Mouse (Mus musculus): Measurements from ENCODE around the gene Adtrp.

The Adtrp gene

DNA sequence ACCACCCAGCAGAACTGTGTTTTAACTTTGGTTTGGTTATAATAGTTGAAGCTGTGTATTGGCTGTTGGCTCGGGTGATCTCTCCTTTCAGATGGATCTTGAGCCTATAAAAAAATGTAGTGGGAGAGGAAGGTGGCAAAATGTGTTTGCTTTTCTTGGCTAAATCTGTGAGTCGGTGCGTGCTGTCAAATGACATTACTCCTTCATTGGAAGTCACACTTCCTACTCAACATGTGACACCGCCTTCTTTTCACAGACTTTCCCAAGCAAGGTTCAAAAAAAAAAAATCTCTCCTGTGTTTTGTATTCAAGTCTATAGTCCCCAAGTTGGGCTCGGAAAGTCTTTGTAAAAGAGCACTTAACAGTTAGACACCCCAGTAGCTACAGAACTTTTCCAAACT is 19.9 kb downstream of the Adtrp start:
- DNase-seq = no peak

DNA sequence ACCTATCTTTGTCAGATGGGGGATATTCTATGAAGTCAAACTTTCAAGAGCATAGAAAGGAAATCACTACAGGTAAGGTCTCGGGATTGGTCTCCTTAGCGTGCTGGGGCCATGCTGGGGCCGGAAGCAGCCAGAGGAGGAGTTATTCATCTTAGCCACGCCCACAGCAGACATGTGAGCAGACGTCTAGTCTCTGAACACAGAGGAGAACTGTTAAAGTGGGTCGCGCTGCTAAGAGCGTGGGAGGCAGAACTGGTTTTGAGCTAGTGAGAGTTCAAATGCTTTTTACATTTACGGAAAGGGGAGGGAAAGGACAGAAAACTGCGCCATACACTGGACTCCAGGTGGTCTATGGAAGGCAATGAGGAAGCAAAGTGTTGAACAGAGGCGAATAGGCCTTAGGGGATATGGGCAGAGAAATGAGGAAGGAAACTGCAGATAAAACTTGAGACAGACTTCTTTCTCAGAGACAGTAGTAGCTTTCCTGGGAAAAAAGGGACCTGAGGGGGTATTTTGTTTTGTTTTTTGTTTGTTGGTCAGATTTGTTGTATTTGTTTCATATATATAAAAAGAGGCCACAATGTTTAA is 22.0 kb downstream of the Adtrp start:
- no peak for DNase-seq

DNA sequence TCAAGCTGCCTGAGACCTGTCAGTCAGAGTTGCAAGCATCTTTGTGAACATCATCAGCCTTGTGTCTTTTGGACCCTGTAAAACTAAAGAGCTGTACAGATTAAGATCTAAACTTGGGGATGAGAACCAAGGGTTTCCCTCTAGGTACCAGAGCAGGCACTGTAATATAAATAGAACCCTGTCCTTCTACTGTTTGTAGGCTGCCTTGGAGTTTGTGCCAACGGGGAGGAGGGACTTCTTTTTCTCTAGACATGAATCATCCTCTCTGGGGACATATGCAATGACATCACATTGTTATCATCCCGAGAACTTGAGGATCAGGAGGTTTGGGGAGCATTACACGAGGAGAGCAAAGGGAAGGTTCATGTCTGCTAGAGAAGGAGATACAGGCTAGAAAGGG is 24.4 kb downstream of the Adtrp start:
- no peak for DNase-seq

DNA sequence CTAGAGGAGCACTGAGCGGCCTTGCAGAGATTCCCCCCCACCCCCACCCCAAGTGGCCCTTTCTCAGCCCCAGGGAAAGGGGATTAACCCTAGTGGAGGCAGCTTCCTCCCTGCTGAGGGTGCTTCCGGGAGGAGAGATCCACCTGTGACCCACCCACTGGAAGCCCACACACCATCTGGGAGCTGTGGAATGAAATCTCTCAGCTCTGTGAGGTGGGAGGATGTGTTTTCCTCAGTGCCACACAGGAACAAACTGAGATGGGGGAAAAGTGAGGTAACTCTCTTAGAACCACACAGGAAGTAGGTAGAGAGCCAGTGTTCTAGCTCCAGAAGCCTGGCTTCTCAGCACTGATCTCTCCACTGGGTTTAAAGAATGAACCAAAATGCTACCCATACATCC is 24.9 kb downstream of the Adtrp start:
- DNase-seq = no peak

DNA sequence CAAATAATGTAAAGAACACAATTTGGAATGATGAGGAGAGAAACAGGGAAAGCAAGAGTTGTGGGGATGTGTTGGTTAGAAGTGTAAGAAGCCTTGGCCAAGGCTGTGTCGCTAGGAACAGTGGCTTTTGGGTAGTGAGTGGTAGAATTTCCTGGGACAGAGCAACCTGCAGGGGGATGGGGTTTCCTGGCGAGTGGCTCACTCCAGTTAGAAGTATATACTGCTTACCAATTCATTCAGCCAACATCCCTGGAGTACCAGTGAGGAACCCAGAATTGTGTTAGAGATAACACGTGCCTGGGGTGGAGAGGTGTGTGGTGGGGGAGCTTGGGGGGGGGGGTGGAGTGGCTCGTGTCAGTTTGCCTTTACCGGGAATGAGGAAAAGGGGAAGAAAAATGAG is 25.4 kb downstream of the Adtrp start:
- no peak for DNase-seq

DNA sequence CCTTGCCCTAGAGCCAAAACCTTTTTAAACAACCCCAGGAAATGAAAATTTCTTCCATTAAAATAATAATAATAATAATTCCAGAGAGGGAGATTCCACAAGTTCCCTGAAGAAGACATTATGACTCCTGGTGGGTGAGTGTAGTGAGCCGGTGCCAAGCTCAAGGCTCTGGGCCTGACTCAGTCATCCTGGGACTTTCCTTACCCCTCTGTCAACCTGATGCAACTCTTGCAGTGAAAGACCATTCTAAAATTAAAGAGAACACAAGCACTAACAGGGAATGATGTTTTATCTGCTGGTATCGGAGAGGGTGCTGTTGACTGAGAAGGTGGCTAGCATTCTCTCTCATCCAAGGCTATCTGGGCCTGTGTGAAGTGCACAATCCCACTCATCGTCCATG is 26.5 kb downstream of the Adtrp start:
- DNase-seq = no peak

DNA sequence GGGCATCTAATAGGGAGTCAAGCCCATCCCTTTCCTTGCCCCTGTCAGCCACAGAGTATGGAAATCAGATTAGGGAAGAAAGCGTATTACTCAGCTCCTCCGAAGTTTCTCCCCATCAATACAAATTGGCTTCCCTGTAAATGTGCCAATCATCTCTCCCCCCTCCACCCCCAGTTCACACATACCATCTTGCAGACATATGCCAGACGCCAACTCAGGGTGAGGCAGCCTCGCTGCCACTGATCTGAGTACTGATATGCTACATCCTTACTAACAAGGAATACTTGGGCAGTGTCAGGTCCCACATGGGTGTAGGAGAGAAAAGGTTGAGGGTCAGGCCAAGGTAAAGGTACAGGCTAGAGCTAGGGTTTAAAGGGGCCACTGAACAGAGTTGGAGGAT is 27.6 kb downstream of the Adtrp start:
- DNase-seq = no peak

DNA sequence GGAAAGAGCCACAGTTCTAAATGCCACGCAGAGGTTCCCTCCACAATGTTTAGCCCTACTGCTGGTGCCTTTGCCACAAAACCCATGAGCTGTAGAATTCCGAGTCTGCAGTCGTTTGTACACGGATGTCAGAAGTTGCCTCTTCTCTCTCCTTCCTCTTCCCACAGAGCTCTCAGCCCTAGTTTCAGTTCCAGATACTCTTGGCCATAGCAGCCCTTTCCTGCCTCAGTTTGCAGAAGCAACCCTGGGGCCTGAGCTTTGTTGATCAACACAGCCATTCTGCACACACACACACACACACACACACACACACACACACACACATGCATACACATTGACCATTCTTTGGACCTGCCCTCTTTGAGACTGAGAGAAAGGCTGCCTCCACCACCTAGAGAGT is 28.0 kb downstream of the Adtrp start:
- DNase-seq = no peak

DNA sequence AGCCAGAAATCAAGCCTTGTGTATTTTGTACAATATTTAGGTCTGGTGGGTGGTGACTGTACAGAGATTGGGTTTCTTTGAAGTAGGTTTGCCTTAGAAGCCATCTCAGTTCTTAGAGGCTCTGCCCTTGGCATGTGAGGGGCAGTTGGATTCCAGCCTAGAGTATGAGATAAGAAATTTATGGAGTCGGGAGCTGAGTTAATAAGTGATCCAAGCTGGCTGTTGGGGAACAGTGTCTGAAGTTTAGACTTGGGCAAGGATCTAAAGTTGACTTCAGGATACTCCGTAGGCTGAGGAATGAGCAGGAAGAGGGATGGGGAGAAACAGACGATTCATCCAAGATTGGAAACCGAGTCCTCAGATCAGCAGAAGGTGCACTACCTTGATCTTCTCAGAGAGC is 29.9 kb downstream of the Adtrp start:
- no peak for DNase-seq

DNA sequence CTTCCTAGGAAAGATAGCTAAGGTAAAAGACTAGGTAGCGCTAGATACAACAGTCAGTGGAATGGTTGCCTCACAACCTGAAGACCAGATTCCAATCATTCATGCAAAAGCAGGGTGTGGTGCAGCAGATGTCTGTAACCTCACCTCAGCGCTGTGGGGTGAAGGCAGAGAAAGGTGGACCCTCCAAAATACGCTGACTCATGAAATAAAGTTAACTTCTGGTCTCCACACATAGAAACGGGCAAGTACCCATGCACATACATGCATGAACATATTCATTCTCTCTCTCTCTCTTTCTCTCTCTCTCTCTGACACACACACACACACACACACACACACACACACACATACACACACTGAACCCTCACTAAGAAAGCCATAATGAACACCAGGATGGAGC is 30.8 kb downstream of the Adtrp start:
- no peak for DNase-seq

DNA sequence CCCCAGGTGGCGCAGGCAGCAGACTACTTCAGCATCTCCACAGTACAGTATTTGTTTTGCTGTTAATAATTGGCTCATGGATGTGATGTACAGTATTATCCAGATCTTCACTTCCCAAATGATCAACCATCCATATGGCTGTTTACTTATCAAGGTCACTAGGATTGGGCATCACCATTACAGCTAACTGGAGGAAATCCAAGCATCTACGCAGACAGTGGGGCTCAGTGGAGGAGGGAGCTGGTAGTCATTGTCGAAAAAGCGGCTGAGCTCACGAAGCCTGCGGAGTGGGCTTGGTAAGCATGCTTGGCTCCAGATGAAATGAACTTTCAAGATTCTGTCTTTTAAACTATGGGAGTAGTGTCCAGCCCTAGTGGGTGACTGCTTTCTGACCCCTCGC is 36.7 kb downstream of the Adtrp start:
- no peak for DNase-seq

DNA sequence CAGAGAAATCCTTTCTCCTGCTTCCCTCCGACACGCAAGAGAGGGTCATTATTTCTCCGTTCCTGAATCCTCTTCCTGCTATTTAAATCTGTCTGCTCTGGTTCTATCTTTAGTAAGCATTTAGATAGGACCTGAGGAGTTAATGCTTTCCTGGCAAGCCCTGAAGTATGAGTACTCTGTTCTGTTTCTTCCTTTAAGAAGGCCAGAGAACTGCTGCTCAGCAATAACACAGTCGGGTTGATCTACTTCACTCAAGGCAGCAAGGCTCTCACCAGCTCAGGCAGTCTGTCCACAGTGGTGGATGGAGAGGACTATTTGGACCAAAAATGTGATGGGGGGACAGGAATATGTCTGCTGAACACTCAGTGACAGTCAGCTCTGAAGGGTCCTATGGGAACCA is 39.7 kb downstream of the Adtrp start:
- no peak for DNase-seq

DNA sequence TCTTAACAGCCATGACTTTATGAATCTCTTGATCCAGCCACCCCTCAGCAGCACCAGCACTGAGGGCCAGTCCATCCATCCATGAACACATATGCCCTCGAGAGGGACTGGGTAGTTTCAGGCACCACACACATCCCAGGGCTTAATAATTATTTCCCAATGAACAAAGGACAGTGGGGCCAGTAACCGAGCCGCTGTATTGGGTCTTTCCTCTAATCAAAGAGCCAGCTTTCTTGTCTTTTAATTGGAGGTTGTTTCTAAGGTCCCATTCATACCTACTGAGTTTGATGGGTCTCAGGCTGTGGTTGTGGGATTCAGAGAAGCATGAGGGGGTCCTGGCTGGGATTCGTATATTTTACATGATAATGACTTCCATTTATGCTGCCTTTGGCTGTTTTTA is 40.2 kb downstream of the Adtrp start:
- DNase-seq = no peak

DNA sequence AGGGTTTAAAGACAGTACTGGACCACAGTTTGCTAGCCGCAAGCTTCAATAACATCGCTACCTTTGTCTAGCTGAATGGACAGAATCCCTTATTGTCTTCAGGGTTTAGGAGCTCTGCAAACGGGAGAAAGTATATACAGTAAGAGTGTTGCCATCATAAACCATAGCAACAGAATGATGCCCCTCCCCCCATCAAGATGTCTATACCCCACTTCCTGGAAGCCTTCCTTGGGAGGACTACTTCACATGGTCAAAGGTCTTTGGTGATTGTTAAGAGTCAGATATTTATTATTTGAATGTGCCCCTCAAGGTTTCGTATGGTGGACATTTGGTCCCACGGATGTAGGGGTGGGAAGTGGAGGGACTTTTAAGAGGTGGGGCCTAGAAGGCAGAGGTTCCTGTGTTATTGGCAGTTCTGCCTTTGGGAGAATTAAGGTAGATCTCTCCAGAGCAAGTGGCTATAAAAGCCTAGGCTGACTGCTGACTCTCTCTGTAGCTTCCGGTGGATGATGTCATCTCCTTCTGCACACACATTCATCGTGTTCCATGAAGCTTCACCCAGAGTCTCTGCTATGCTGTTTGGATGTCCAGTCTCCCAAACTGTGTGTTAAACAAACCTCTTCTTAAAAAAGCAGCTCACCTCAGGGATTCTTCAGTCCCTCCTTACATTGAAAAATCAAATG is 42.2 kb downstream of the Adtrp start:
- DNase-seq = no peak

DNA sequence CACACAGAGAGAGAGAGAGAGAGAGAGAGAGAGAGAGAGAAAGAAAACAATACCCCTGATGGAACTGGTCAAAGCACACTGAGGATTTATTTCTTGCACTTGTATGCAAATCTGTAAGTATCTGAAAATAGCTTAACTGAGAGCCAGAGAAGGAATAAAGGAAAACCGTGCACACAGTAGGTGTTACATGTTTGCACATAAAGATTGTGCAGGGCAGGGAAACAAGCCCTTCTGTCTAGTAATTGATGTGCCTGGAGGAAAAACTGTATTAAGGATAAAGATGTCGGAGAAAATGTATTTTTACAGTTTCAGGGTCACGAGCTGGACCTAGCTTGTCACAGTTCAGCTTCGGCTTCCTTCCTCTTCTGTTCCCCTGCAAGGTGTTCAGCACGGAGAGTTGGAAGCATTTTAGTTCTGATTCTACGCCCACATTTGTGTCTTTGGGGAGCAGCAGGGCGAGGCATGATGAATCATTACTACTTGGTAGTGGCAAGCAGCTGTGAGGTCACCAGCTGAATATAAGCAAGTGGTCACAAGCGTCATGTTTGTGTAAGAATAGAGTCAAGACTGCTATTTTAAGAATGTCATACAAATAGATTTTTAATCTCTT is 43.7 kb downstream of the Adtrp start:
- DNase-seq = no peak

DNA sequence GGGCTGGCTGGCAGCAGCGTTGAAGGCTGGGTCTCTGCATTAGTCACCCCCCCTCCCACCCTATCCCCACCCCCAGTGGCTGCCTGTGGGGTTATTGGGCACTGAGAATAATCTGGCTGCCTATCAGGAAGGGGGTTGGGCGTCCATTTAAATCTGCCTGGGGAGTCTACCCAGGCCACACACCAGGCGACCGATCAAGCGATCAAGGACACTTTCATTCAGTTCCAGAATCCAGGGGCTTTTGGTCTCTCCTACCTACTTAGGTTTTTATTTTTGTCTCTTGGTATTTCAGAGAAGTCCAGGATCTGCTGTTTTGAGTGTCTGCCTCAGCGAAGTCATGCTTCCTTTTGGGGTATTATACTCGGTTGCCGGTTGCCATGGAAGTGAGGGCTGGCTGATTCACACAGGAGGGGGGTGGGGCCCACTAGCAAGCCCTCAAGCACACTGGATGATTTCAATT is 46.3 kb downstream of the Adtrp start:
- no peak for DNase-seq

DNA sequence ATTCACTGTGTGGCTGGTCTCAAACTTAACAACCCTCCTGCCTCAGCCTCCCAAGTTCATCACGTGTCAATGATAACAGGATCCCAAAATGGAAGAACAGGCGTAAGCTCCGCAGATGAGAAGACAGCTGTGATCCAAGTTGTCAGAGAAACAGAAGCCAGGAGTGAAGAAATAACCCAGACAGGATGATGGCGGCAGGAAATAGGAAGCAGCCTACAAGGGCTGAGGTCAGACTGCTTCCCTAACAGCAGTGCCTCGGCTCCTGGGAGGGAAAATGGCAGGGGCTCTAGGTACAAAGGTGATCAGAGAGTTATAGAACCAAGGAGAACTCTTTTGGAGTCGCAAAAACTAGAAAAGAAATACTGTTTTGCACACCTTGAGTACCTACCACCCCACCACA is 54.6 kb downstream of the Adtrp start:
- DNase-seq = no peak

DNA sequence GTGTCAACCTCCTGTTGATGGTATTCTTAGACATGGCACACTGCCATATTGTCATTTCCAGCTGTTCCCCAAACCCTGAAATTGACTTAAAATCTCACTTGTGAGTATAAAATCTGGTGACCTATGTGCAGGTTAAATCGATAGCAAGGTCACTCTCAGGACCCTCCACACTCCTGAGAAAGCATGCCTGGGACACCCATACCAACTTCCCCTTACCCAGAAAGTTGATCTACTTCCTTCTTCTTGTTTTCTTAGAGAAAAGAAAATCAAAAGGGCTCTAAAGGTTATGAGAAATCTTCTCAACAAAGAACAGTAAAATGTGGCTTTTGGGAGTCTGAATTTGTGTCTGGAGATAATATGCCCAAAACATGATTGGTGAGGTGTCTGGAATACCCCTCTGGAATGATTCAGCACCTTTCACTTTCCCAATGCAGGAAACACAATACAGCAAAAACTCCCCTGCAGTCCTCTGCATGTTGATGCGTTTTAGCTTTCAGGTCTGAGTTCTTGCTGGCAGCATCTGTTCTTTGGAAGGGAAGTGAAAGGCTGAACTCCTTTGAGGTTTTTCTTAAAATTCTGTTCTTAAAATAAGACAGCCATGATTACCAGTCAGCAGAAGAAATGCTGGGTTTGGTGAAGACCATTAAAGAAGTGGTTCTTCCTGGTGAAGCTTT is 59.5 kb downstream of the Adtrp start:
- no peak for DNase-seq

DNA sequence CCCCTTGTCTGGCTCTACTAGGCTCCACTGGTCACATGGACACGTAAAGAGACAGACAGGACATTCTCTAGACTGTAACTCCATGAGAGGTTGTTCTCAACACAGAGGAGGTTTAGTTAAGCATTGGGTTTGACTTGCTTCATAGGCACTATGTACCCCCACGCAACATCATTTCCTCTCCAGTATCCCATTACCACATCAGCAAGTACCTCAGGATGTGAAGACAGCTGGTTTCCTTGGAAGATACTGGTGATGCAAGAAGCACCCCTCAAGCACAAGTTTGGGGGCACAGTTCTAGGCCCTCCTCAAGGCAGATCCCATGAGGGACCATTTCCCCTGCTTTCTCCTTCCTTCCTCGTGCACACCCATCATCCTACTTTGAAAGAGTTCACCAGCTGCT is 60.8 kb downstream of the Adtrp start:
- DNase-seq = no peak

DNA sequence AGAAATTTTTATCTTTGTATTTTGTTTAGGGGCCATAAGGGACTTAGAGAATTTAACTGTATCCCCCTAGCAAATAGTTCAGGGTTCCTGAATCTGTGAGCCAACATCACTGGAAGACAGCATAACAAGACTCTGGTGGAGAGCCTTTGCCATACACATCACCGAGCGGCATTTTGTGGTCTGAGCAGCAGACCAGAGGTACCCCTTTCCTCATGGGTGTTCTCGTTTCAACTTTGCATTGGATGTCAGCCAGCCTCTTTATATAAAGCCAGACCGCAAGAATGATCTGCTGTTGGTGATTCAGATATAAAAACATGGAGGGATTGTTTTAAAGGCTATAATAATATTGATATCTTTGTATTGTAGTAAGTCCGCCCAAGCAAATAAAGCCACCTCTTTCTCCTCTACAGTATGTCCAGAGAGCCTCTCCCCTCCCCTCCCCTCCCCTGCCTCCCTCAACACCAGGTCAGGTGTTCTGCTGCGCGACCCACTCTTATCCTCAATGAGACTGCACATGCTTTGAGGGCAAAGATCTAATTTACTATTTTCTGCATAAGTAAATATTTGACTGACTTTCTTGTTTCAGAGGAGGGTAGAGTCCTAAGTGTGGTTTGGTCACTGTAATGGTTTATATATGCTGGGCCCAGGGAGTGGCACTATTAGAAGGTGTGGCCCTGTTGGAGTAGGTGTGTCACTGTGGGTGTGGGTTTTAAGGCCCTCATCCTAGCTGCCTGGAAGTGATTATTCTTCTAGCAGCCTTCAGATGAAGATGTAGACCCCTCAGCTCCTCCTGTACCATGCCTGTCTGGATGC is 62.4 kb downstream of the Adtrp start:
- DNase-seq = no peak

DNA sequence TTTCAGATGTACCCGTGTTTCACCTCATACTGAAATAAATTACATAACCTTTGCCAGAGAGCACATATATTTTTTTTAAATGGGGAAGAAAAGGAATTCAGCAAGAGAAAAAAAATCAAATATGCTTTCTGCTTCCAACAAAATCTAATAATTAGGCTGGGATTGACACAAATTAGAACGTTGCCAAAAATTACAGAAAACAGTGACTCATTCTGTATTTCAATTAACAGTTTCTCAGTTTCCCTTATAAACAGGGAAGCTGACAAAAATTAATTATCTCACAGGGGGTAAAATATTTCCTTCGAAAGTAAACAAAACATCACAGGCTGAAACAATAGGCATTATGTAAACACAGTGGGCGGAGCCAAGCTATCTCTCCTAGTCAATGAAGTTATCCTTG is 67.2 kb downstream of the Adtrp start:
- DNase-seq = no peak

DNA sequence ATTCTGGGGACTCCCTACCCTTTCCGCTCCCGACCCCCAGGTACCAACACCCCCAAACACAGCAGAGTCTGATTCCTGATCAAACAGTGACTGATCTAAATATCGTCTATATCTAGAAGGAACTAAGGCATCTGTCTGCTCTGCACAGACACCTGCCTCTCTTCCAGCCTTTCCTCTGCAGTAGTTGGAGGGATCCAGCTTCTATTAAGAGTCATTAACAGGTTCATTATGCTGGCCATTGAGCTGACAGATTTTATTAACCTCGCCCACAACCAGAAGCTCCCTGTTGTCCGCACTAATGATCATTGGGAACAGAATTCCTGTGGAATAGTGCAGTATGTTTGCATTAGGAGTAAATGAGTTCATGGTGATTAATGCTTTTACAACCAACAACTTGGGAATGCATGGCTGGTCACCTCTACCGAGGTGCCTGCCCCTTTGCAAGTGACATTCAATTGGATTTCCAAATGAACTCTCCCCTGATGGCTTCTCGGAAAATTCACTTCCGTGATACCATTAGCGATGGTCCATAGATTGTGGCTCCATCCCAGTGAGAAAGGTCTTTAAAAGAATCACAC is 67.8 kb downstream of the Adtrp start:
- DNase-seq = no peak

DNA sequence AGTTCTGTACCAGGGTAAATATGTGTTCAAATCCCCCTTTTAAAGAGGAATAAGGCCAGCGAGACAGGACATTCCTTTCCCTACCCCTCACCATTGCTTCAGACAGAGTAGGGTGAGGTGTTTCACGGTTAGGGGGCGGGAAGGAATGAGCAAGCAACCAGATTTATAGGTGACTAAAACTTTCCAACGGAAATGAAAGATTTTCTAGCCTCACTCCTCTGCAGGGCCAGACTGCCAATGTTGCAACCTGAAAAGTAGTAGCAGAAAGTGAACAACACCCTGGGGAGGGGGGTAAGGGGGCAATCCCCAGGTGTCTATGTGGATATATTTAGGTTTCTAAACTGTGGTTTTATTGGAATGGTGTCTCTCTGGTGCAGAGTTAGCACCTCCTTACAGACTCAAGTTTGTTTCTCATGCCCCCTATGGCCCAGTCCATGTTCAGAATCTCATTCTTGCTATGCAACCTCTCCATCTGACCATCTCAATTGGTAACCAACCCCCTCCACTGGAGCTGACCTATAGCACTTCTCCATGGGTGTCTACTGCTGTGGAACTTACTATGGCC is 73.6 kb downstream of the Adtrp start:
- no peak for DNase-seq
